Mouse (Mus musculus) small intestine, adult 2 months (tissue): ENCODE data around the gene Lsm8. TPM values are rescaled to one million over a fixed set of nuclear protein-coding genes. Genes with fewer than 3 reads are reported as not detected.

ENCODE experiments used
- H3K27ac ChIP-seq: fragments of 200-500 bp; 2 replicates; pipeline ENCODE4 v1.5.1; 2012; ENCODE audit warnings: low read depth, low read length, control low read depth, inconsistent platforms; ENCODE audit not compliant: insufficient read depth
- H3K27me3 ChIP-seq: fragments of 200-500 bp; 2 replicates; pipeline ENCODE4 v1.6.1; 2012; ENCODE audit warnings: mild to moderate bottlenecking, moderate library complexity, low read length, inconsistent platforms; ENCODE audit not compliant: control insufficient read depth, insufficient read depth
- H3K36me3 ChIP-seq: fragments of 200-500 bp; 2 replicates; pipeline ENCODE4 v1.6.1; 2012; ENCODE audit warnings: mild to moderate bottlenecking, low read length, control low read depth, inconsistent platforms; ENCODE audit not compliant: control insufficient read depth, insufficient read depth
- H3K4me1 ChIP-seq: fragments of 200-500 bp; 2 replicates; pipeline ENCODE4 v1.6.1; 2012; ENCODE audit warnings: low read length, inconsistent platforms, mixed read lengths; ENCODE audit not compliant: control insufficient read depth, insufficient read depth, insufficient read length
- H3K4me3 ChIP-seq: fragments of 200-500 bp; 2 replicates; pipeline ENCODE4 v1.5.1; 2012; ENCODE audit warnings: low read depth, mild to moderate bottlenecking, control low read depth, inconsistent platforms, low read length, moderate library complexity
- CTCF ChIP-seq: fragments of 200-500 bp; IDR thresholded peaks from 2 replicates; pipeline ENCODE4 v1.5.1; 2012; ENCODE audit warnings: low read depth, mild to moderate bottlenecking, control low read depth, inconsistent platforms, low read length, moderate library complexity, mixed read lengths; ENCODE audit not compliant: insufficient replicate concordance, insufficient read length; ENCODE audit errors: extremely low read depth
- polyA plus RNA-seq: library from polyadenylated mRNA; depleted of rRNA; stranded (reverse); fragments of >200 nt; gene quantifications from 2 replicates; pipeline ENCODE4 v1.2.3, GENCODE M21; 2012; rRNA removed

The Lsm8 gene
- polyA plus RNA-seq, 1 experiment = 4.2 TPM

- H3K27me3 ChIP-seq = no peaks in the 10 kb centered on the region
- H3K4me3 ChIP-seq = no peak overlapping the region
- no peaks in the 10 kb centered on the region for H3K4me1 ChIP-seq
- TF ChIP-seq CTCF = no peak
- H3K27ac ChIP-seq = no peak overlapping the region
- no peaks in the 10 kb centered on the region for H3K36me3 ChIP-seq
These were observed 45.8 kb downstream of the Lsm8 start for GRCm38 (mm10) chr6:18894142-18894541.

Other genes starting within 250 kb of the Lsm8 start
- not detected in 2 replicates for gene Ankrd7, start 17.7 kb downstream of the Lsm8 start, polyA plus RNA-seq